Mouse (Mus musculus): ENCODE data around the gene Gm6401. TPM values are rescaled to one million over a fixed set of nuclear protein-coding genes. Genes with fewer than 3 reads are reported as not detected.

Gene Gm6401
- polyA plus RNA-seq (2012; ENCODE audit: low replicate concordance), result not detected in 2 replicates

DNA sequence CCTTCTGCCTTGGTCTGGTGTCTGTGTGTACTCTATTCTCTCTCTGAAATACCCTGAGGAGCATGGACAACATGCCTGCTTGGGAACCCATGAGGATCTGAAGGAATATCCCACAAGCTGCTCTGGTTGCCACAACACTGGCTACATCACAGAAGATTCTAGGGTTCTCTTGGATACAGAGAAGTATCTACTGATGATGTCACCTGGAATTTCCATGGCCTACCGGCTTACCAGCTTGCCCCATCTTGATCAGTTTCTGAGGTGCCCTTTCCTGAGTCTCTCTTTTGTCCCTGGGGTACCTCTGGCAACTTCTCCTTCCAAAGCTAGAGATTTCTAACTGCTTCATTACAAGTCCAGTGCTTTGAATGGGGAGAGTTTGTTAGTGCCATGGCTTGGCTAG, at the start of gene Gm6401:
Gene Gm6401 (minus strand): TSS at position 101 of the 400 bp plus-strand sequence.

DNA sequence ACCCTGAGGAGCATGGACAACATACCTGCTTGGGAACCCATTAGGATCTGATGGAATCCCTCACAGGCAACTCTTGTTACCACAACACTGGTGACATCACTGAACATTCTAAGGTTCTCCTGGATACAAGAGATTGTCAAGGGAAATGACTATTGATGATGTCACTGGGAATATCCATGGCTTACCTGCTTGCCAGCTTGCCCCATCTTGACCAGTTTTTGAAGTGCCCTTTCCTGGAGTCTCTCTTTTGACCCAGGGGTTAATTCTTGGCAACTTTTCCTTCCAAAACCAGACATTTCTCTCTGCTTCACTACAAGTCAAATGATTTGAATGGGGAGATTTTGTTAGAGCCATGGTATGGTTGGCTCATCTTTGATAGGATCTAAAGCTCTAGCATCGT, 15.5 kb upstream of the Gm6401 start, which contains the start of gene Gm3543:
Gene Gm3543 (minus strand): TSS at position 101 of the 400 bp plus-strand sequence.

DNA sequence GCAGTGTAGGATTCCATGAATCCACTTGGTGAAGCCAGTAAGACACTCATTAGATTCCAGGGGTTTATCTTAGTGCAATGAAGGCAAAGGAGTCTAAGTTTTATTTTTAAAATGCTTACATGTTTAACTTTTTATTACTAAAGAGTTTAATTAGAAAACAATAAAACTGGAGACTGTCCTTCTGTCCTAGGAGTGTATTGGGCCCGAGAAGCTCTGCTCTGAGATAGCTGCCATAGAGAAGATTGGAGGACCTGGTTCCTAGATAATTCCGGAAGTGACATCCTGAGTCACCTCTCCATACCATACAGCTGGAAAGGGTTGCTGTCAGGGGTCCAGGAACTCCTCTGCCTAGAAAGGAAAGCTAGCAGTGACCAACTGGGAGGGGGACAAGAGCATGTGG, 24.0 kb downstream of the Gm6401 start, which contains the start of gene 1700024B05Rik:
Gene 1700024B05Rik (plus strand): TSS at position 301 of the 400 bp plus-strand sequence.

DNA sequence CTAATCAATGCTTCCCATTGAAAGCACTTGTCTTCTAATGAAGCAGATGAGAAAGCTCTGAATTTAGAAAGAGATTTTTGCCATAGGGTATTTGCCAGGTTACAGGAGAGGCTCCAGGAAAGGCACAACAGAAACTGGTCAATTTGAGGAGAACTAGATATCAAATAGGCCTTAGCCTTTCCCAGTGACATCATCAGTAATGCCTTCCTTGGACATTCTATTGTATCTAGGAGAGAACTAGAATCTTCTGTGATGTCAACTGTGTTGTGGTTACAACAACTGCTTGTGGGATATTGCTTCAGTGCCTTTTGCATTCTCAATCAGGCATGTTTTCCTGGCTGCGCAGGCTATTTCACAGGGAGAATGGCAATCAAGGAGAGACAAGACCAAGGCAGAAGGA, 43.1 kb downstream of the Gm6401 start, which contains the start of gene 1700049E17Rik1:
Gene 1700049E17Rik1 (plus strand): TSS at position 301 of the 400 bp plus-strand sequence.

Other genes with a start within 250 kb of the Gm6401 start
- not detected in 2 replicates for gene Gm7929, start 217.3 kb downstream of the Gm6401 start, polyA plus RNA-seq (2012; ENCODE audit: low replicate concordance)
- not detected in 2 replicates for gene Gm47189, start 195.5 kb downstream of the Gm6401 start, polyA plus RNA-seq (2012; ENCODE audit: low replicate concordance)
- gene Gm7980, start 60.6 kb downstream of the Gm6401 start, polyA plus RNA-seq (2012; ENCODE audit: low replicate concordance), result not detected in 2 replicates
- not detected in 2 replicates for gene 1700049E17Rik1, start 43.0 kb downstream of the Gm6401 start, polyA plus RNA-seq (2012; ENCODE audit: low replicate concordance)
- gene 1700024B05Rik, start 23.9 kb downstream of the Gm6401 start, polyA plus RNA-seq (2012; ENCODE audit: low replicate concordance), result not detected in 2 replicates
- not detected in 2 replicates for gene Gm3543, start 15.4 kb upstream of the Gm6401 start, polyA plus RNA-seq (2012; ENCODE audit: low replicate concordance)
- gene Gm7951, start 149.4 kb upstream of the Gm6401 start, polyA plus RNA-seq (2012; ENCODE audit: low replicate concordance), result not detected in 2 replicates
- not detected in 2 replicates for gene Gm17027, start 194.7 kb upstream of the Gm6401 start, polyA plus RNA-seq (2012; ENCODE audit: low replicate concordance)
- gene Gm3573, start 222.9 kb upstream of the Gm6401 start, polyA plus RNA-seq (2012; ENCODE audit: low replicate concordance), result not detected in 2 replicates